Mouse (Mus musculus) liver, embryonic 11.5 days (tissue): Measurements from ENCODE around the gene Ripply1. TPM values are rescaled to one million over a fixed set of nuclear protein-coding genes. Genes with fewer than 3 reads are reported as not detected.
A peak's percentile ranks its signal among the peaks of the same experiment; 100 is the strongest.
"Not testable (repeated sequence)": the region's sequence is repeated elsewhere in the genome, so short reads cannot be mapped to it uniquely, and the experiment has no call there.

ENCODE experiments used
- ATAC-seq: fragments of 200-750 bp; cut with Nextera tagmentation; replicated peaks from 2 replicates; pipeline ENCODE4 v1.8.0; 2017; ENCODE audit warnings: moderate number of reproducible peaks, mild to moderate bottlenecking, moderate TSS enrichment, moderate library complexity; ENCODE audit not compliant: low FRiP score
- DNase-seq: peaks from one replicate; pipeline ENCODE4 v3.0.0-alpha.2; 2017; ENCODE audit warnings: low spot score
- H3K27ac ChIP-seq: fragments of 300-500 bp; sonication (generic); 2 replicates; pipeline ENCODE4 v1.5.1; 2014; ENCODE audit warnings: mild to moderate bottlenecking, low read depth, low read length, control low read depth
- H3K27me3 ChIP-seq: fragments of 300-500 bp; sonication (generic); replicated peaks from 2 replicates; pipeline ENCODE4 v1.6.1; 2014; ENCODE audit warnings: low read length, mixed read lengths; ENCODE audit not compliant: control insufficient read depth, insufficient read depth
- H3K36me3 ChIP-seq: fragments of 300-500 bp; sonication (generic); 2 replicates; pipeline ENCODE4 v1.6.1; 2014; ENCODE audit warnings: mild to moderate bottlenecking, low read length, moderate library complexity, mixed read lengths; ENCODE audit not compliant: control insufficient read depth, insufficient read depth
- H3K4me1 ChIP-seq: fragments of 300-500 bp; sonication (generic); replicated peaks from 2 replicates; pipeline ENCODE4 v1.6.1; 2014; ENCODE audit warnings: low read length, mixed read lengths; ENCODE audit not compliant: control insufficient read depth, insufficient read depth
- H3K4me2 ChIP-seq: fragments of 300-500 bp; sonication (generic); 2 replicates; pipeline ENCODE4 v1.6.1; 2014; ENCODE audit warnings: mild to moderate bottlenecking, control low read depth, moderate library complexity
- H3K4me3 ChIP-seq: fragments of 300-500 bp; sonication (generic); 2 replicates; pipeline ENCODE4 v1.5.1; 2014; ENCODE audit warnings: low read depth, low read length, control low read depth
- H3K9ac ChIP-seq: fragments of 300-500 bp; sonication (generic); 2 replicates; pipeline ENCODE4 v1.6.1; 2014; ENCODE audit warnings: low read depth, low read length, control low read depth
- H3K9me3 ChIP-seq: fragments of 300-500 bp; sonication (generic); 2 replicates; pipeline ENCODE4 v1.6.1; 2016; ENCODE audit warnings: low read length, inconsistent platforms, mixed read lengths; ENCODE audit not compliant: control insufficient read depth
- WGBS: fragments of 180-500 bp; shearing (Covaris S2); extraction: QIAGEN DNeasy Blood & Tissue Kit; methylation state at CpG from one replicate; pipeline ENCODE4 v1.1.7; 2014; 5-methylcytosine and 5-hydroxymethylcytosine counted together
- polyA plus RNA-seq: library from polyadenylated mRNA; unstranded; fragments of >200 nt; fragmentation: Nextera tagmentation; extraction: Ambion mirVana; gene quantifications from 2 replicates; pipeline ENCODE4 v1.2.1, GENCODE M21; 2014

Gene Ripply1
- polyA plus RNA-seq, 1 experiment from 2014 or later = not detected

- no peaks in the 10 kb centered on the region for H3K36me3 ChIP-seq
- ATAC-seq = no peak
- no peak overlapping the region for H3K4me3 ChIP-seq
- no peak for DNase-seq
- H3K9ac ChIP-seq = no peak overlapping the region
- no peaks in the 10 kb centered on the region for H3K9me3 ChIP-seq
- no peaks in the 10 kb centered on the region for H3K27me3 ChIP-seq
- H3K4me2 ChIP-seq = no peak overlapping the region
- 76% methylated on average over 7 of the region's 7 CpGs for WGBS
- H3K4me1 ChIP-seq = no peaks in the 10 kb centered on the region
- no peak overlapping the region for H3K27ac ChIP-seq
Measured at GRCm38 (mm10) chrX:139775084-139775612, 7.0 kb downstream of the Ripply1 start.

GRCm38 (mm10) chrX:139774309-139775083 lies 7.7 kb downstream of the Ripply1 start:
- ATAC-seq (peak; percentile 75), DNase-seq (peak; percentile 40)
- H3K4me1 ChIP-seq = no peaks in the 10 kb centered on the region
- no peak overlapping the region for H3K4me3 ChIP-seq
- H3K27ac ChIP-seq = no peak overlapping the region
- no peaks in the 10 kb centered on the region for H3K27me3 ChIP-seq
- H3K9me3 ChIP-seq = no peaks in the 10 kb centered on the region
- peak overlapping the region; percentile 43; the same call in 1 of the 2 replicates for H3K4me2 ChIP-seq
- WGBS = 20% methylated on average over 18 of the region's 18 CpGs
- H3K36me3 ChIP-seq = no peaks in the 10 kb centered on the region
- H3K9ac ChIP-seq = no peak overlapping the region

GRCm38 (mm10) chrX:139769975-139770637 lies 12.0 kb downstream of the Ripply1 start:
- H3K4me1 ChIP-seq = no peaks in the 10 kb centered on the region
- no peaks in the 10 kb centered on the region for H3K36me3 ChIP-seq
- no peak overlapping the region for H3K4me3 ChIP-seq
- WGBS = 77% methylated on average over 13 of the region's 13 CpGs
- no peak for DNase-seq
- H3K4me2 ChIP-seq = no peak overlapping the region
- no peak for ATAC-seq
- no peaks in the 10 kb centered on the region for H3K9me3 ChIP-seq
- H3K27ac ChIP-seq = no peak overlapping the region
- H3K9ac ChIP-seq = no peak overlapping the region
- H3K27me3 ChIP-seq = no peaks in the 10 kb centered on the region; the same call in 1 of the 2 replicates

- no peaks in the 10 kb centered on the region for H3K9me3 ChIP-seq
- DNase-seq = no peak
- H3K36me3 ChIP-seq = no peaks in the 10 kb centered on the region
- H3K9ac ChIP-seq = no peak overlapping the region
- H3K4me3 ChIP-seq = no peak overlapping the region
- no peak overlapping the region for H3K27ac ChIP-seq
- WGBS = 76% methylated on average over 2 of the region's 2 CpGs
- H3K27me3 ChIP-seq = no peaks in the 10 kb centered on the region; the same call in 1 of the 2 replicates
- no peak overlapping the region for H3K4me2 ChIP-seq
- no peak for ATAC-seq
- H3K4me1 ChIP-seq = no peaks in the 10 kb centered on the region
Measured at GRCm38 (mm10) chrX:139762546-139762945, 19.6 kb downstream of the Ripply1 start.

GRCm38 (mm10) chrX:139758634-139759033 lies 23.5 kb downstream of the Ripply1 start:
- not testable (repeated sequence) for DNase-seq, H3K4me2 ChIP-seq, ATAC-seq, H3K27me3 ChIP-seq, H3K4me3 ChIP-seq, H3K9me3 ChIP-seq, H3K4me1 ChIP-seq, H3K9ac ChIP-seq, H3K27ac ChIP-seq, H3K36me3 ChIP-seq
- WGBS = 76% methylated on average over 3 of the region's 3 CpGs

- Histone ChIP-seq H3K4me3 (no peak overlapping the region), H3K36me3 (no peaks in the 10 kb centered on the region), H3K27me3 (no peaks in the 10 kb centered on the region), H3K9ac (no peak overlapping the region), H3K4me2 (no peak overlapping the region), H3K9me3 (no peaks in the 10 kb centered on the region), H3K27ac (no peak overlapping the region), H3K4me1 (no peaks in the 10 kb centered on the region)
- ATAC-seq = no peak
- 4% methylated on average over 1 of the region's 1 CpGs for WGBS
- no peak for DNase-seq
Measured at GRCm38 (mm10) chrX:139751855-139752254, 30.3 kb downstream of the Ripply1 start.

- ATAC-seq (no peak), DNase-seq (no peak)
- H3K36me3 ChIP-seq = no peaks in the 10 kb centered on the region
- no peak overlapping the region for H3K4me3 ChIP-seq
- H3K9ac ChIP-seq = no peak overlapping the region
- no peaks in the 10 kb centered on the region for H3K4me1 ChIP-seq
- WGBS = 81% methylated on average over 5 of the region's 5 CpGs
- H3K27ac ChIP-seq = no peak overlapping the region
- H3K27me3 ChIP-seq = no peaks in the 10 kb centered on the region
- no peak overlapping the region for H3K4me2 ChIP-seq
- no peaks in the 10 kb centered on the region for H3K9me3 ChIP-seq
Measured at GRCm38 (mm10) chrX:139737066-139737465, 45.1 kb downstream of the Ripply1 start.

- no peak overlapping the region for H3K9ac ChIP-seq
- WGBS = 83% methylated on average over 3 of the region's 3 CpGs
- no peak for DNase-seq
Measured at GRCm38 (mm10) chrX:139730541-139730940, 51.6 kb downstream of the Ripply1 start.

More at GRCm38 (mm10) chrX:139730541-139730940, 51.6 kb downstream of the Ripply1 start:
- no peaks in the 10 kb centered on the region for H3K27me3 ChIP-seq
- no peak overlapping the region for H3K27ac ChIP-seq
- no peaks in the 10 kb centered on the region for H3K4me1 ChIP-seq
- no peaks in the 10 kb centered on the region for H3K9me3 ChIP-seq
- H3K4me2 ChIP-seq = no peak overlapping the region
- H3K36me3 ChIP-seq = no peaks in the 10 kb centered on the region
- H3K4me3 ChIP-seq = no peak overlapping the region
- no peak for ATAC-seq
